Mouse (Mus musculus) frontal cortex, postnatal 25 days (tissue): ENCODE data around the gene Brca1.
"Not testable (repeated sequence)": the region's sequence is repeated elsewhere in the genome, so short reads cannot be mapped to it uniquely, and the experiment has no call there.

Source experiments
- DNase-seq, 2 experiments: peaks; one replicate each; pipeline ENCODE4 v3.0.0; 2022; ENCODE audit warnings: low spot score in 2 of 2

Brca1 gene

GRCm38 (mm10) chr11:101543533-101543932 lies 8.2 kb downstream of the Brca1 start:
- DNase-seq, result no peak

- no peak for DNase-seq
Observed at GRCm38 (mm10) chr11:101526686-101527085, 25.1 kb downstream of the Brca1 start.

GRCm38 (mm10) chr11:101525936-101526595 lies 25.7 kb downstream of the Brca1 start:
- DNase-seq, result peak in 1 of 2 experiments; percentile 11

- DNase-seq, result no peak
Observed at GRCm38 (mm10) chr11:101525056-101525455, 26.7 kb downstream of the Brca1 start.

GRCm38 (mm10) chr11:101524446-101524845 lies 27.3 kb downstream of the Brca1 start:
- DNase-seq, result no peak

- no peak for DNase-seq
Observed at GRCm38 (mm10) chr11:101519364-101519763, 32.4 kb downstream of the Brca1 start.

GRCm38 (mm10) chr11:101518937-101519336 lies 32.8 kb downstream of the Brca1 start:
- DNase-seq, result no peak

GRCm38 (mm10) chr11:101507090-101507489 lies 44.7 kb downstream of the Brca1 start:
- DNase-seq, result no peak

- no peak for DNase-seq
Observed at GRCm38 (mm10) chr11:101506269-101506780, 45.4 kb downstream of the Brca1 start.

- no peak for DNase-seq
Observed at GRCm38 (mm10) chr11:101486126-101486525, 65.6 kb downstream of the Brca1 start.

- no peak for DNase-seq
Observed at GRCm38 (mm10) chr11:101485509-101486028, 66.2 kb downstream of the Brca1 start.

GRCm38 (mm10) chr11:101484814-101485213 lies 66.9 kb downstream of the Brca1 start:
- no peak for DNase-seq

- DNase-seq, result no peak
Observed at GRCm38 (mm10) chr11:101484245-101484644, 67.5 kb downstream of the Brca1 start.

- DNase-seq, result no peak
Observed at GRCm38 (mm10) chr11:101483804-101484203, 68.0 kb downstream of the Brca1 start.

- no peak for DNase-seq
Observed at GRCm38 (mm10) chr11:101480912-101481311, 70.8 kb downstream of the Brca1 start.

- no peak for DNase-seq
Observed at GRCm38 (mm10) chr11:101479171-101479635, 72.6 kb downstream of the Brca1 start.

GRCm38 (mm10) chr11:101477552-101478211 lies 74.1 kb downstream of the Brca1 start:
- DNase-seq, result no peak

GRCm38 (mm10) chr11:101477194-101477551 lies 74.6 kb downstream of the Brca1 start:
- DNase-seq, result no peak

- not testable (repeated sequence) for DNase-seq
Observed at GRCm38 (mm10) chr11:101476361-101476760, 75.4 kb downstream of the Brca1 start.

- no peak for DNase-seq
Observed at GRCm38 (mm10) chr11:101474298-101474697, 77.5 kb downstream of the Brca1 start.

- not testable (repeated sequence) for DNase-seq
Observed at GRCm38 (mm10) chr11:101473686-101474085, 78.1 kb downstream of the Brca1 start.

GRCm38 (mm10) chr11:101472336-101472735 lies 79.4 kb downstream of the Brca1 start:
- DNase-seq, result no peak

- DNase-seq, result no peak
Observed at GRCm38 (mm10) chr11:101471926-101472325, 79.8 kb downstream of the Brca1 start.
